Mouse (Mus musculus) liver, adult 2 months (tissue): ENCODE data around the gene Sh3rf1.

Experiments used
- CTCF ChIP-seq: fragments of 200-500 bp; IDR thresholded peaks from 2 replicates; pipeline ENCODE4 v1.5.1; 2011; ENCODE audit warnings: low read depth, low read length, control low read depth
- POLR2A ChIP-seq: fragments of 200-500 bp; IDR thresholded peaks from 2 replicates; pipeline ENCODE4 v1.6.1; 2011; ENCODE audit warnings: low read length, control low read depth; ENCODE audit not compliant: insufficient read depth; ENCODE audit errors: extremely low read depth

DNA sequence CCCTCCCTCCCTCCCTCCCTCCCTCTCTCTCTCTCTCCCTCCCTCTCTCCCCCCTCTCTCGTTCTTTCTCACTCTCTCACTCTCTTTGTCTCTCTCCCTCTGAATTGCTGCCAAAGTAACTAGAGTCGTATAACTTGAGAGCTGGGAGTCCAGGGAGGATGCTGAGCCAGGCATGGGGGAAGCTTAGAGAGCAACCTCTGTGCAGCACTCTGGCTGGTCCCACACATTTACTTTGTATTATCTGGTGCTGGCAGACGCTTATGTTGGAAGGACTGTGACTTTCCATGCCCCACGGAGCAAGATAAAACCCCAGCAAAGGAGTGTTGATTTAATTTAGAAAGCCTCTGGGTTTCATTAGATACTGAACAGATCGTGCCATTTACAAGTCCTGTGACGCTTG, 196.5 kb downstream of the Sh3rf1 start:
- TF ChIP-seq CTCF = no peak
- TF ChIP-seq POLR2A = no peak
